Mouse (Mus musculus) CH12.LX (cell line): ENCODE data around the gene Sft2d1. TPM values are rescaled to one million over a fixed set of nuclear protein-coding genes. Genes with fewer than 3 reads are reported as not detected.
"Not testable (repeated sequence)": the region's sequence is repeated elsewhere in the genome, so short reads cannot be mapped to it uniquely, and the experiment has no call there.

Source experiments
- DNase-seq: peaks from one replicate; pipeline ENCODE4 v3.0.0-alpha.2; 2013; ENCODE audit errors: extremely low read depth
- H3K27ac ChIP-seq: 2 replicates; pipeline ENCODE4 v1.5.1; 2012; ENCODE audit warnings: low read depth, mild to moderate bottlenecking, control low read depth, moderate library complexity; ENCODE audit not compliant: insufficient read depth
- H3K27me3 ChIP-seq: replicated peaks from 2 replicates; pipeline ENCODE3; 2012; ENCODE audit warnings: inconsistent platforms
- H3K36me3 ChIP-seq, 2 experiments: replicated peaks in 1 of 2; 2 replicates each; pipeline versions ENCODE3 to v1.6.1; 2012; ENCODE audit warnings: inconsistent platforms in 1 of 2, low read length in 1 of 2, mild to moderate bottlenecking in 1 of 2, mixed read lengths in 1 of 2, moderate library complexity in 1 of 2; ENCODE audit not compliant: control insufficient read depth in 1 of 2, insufficient read depth in 1 of 2
- H3K4me1 ChIP-seq, 2 experiments: 2 replicates each; pipeline ENCODE4 v1.6.1; 2012; ENCODE audit warnings: inconsistent platforms in 1 of 2, moderate library complexity in 1 of 2; ENCODE audit not compliant: insufficient read depth in 2 of 2, control insufficient read depth in 1 of 2
- H3K4me2 ChIP-seq: 2 replicates; pipeline ENCODE4 v1.6.1; 2012; ENCODE audit warnings: low read depth, mild to moderate bottlenecking, control low read depth; ENCODE audit not compliant: poor library complexity, insufficient read depth, severe bottlenecking
- H3K4me3 ChIP-seq, 3 experiments: fragments of 150-350 bp in 1 of 3; sonication (generic) in 1 of 3; replicated peaks in 1 of 3; 2 replicates each; pipeline versions ENCODE3 to v1.5.1; 2011 to 2012; ENCODE audit warnings: low read depth in 2 of 3, low read length in 2 of 3, mild to moderate bottlenecking in 2 of 3, moderate library complexity in 2 of 3, control low read depth in 1 of 3, improper control_type of control experiment in 1 of 3, inconsistent platforms in 1 of 3, mixed read lengths in 1 of 3; ENCODE audit not compliant: poor library complexity in 1 of 3
- H3K79me2 ChIP-seq: replicated peaks from 2 replicates; pipeline ENCODE4 v1.6.1; 2012; ENCODE audit warnings: mild to moderate bottlenecking, moderate library complexity; ENCODE audit not compliant: control insufficient read depth, poor library complexity, insufficient read depth, severe bottlenecking; ENCODE audit errors: extremely low read depth
- H3K9ac ChIP-seq: 2 replicates; pipeline ENCODE4 v1.6.1; 2012; ENCODE audit warnings: low read depth, mild to moderate bottlenecking, control low read depth, moderate library complexity; ENCODE audit not compliant: insufficient read depth
- H3K9me3 ChIP-seq: replicated peaks from 2 replicates; pipeline ENCODE3; 2012; ENCODE audit warnings: low read length, inconsistent platforms, mixed read lengths
- CTCF ChIP-seq, 2 experiments: IDR thresholded peaks in 1 of 2; conservative IDR thresholded peaks in 1 of 2; 2 replicates each; pipeline ENCODE4 v1.5.1; 2011 to 2012; ENCODE audit warnings: low read depth in 2 of 2, low read length in 2 of 2, improper control_type of control experiment in 1 of 2, inconsistent platforms in 1 of 2, mild to moderate bottlenecking in 1 of 2, moderate library complexity in 1 of 2
- HCFC1 ChIP-seq: IDR thresholded peaks from 2 replicates; pipeline ENCODE4 v1.6.1; 2012; ENCODE audit warnings: low read depth, mild to moderate bottlenecking, inconsistent platforms, low read length, improper control_type of control experiment
- JUN ChIP-seq: IDR thresholded peaks from 2 replicates; pipeline ENCODE4 v1.6.1; 2011; ENCODE audit warnings: low read depth, mild to moderate bottlenecking, low read length, improper control_type of control experiment, moderate library complexity; ENCODE audit not compliant: insufficient read depth
- MAFK ChIP-seq: IDR thresholded peaks from 2 replicates; pipeline ENCODE4 v1.6.1; 2011; ENCODE audit warnings: low read length, improper control_type of control experiment; ENCODE audit not compliant: insufficient replicate concordance
- MXI1 ChIP-seq: IDR thresholded peaks from 2 replicates; pipeline ENCODE4 v1.6.1; 2011; ENCODE audit warnings: mild to moderate bottlenecking, low read depth, low read length, improper control_type of control experiment
- NRF1 ChIP-seq: IDR thresholded peaks from 2 replicates; pipeline ENCODE4 v1.6.1; 2014; ENCODE audit warnings: low read depth, mild to moderate bottlenecking, inconsistent platforms, low read length, improper control_type of control experiment, moderate library complexity
- POLR2AphosphoS2 ChIP-seq: IDR thresholded peaks from 2 replicates; pipeline ENCODE4 v1.6.1; 2011; ENCODE audit warnings: low read depth, low read length, improper control_type of control experiment
- RAD21 ChIP-seq: IDR thresholded peaks from 2 replicates; pipeline ENCODE4 v1.6.1; 2011; ENCODE audit warnings: low read depth, mild to moderate bottlenecking, low read length, improper control_type of control experiment, moderate library complexity
- SMC3 ChIP-seq: IDR thresholded peaks from 2 replicates; pipeline ENCODE4 v1.6.1; 2011; ENCODE audit warnings: low read depth, low read length, improper control_type of control experiment
- dilution Hi-C: fragments of 300-500 bp; cut with MboI; formaldehyde crosslinking; loops from 2 replicates; pipeline ENCODE4 v1.14.3; 2020; ENCODE audit warnings: low sequenced_read_pairs; ENCODE audit not compliant: extremely low pct_unique_long_range_greater_than_20kb, extremely low pct_ligation_motif_present
- in situ Hi-C: fragments of 300-500 bp; cut with MboI; formaldehyde crosslinking; loops from 3 replicates; pipeline ENCODE4 v1.14.3; 2019; ENCODE audit warnings: low sequenced_read_pairs, low pct_ligation_motif_present, low pct_unique_long_range_greater_than_20kb, mixed read lengths
- polyA plus RNA-seq: library from polyadenylated mRNA; unstranded; fragments of >175 nt; gene quantifications from 2 replicates; pipeline ENCODE4 v1.2.1, GENCODE M21; 2012; ENCODE audit warnings: low read depth; ENCODE audit not compliant: insufficient read length
- total RNA-seq, 2 experiments: library from RNA; depleted of rRNA; stranded (reverse); fragments of 300-350 nt in 1 of 2; fragments of >200 nt in 1 of 2; gene quantifications; 2 replicates each; pipeline ENCODE4 v1.2.3; 2012 to 2014

The Sft2d1 gene
- total and polyA plus RNA-seq, 3 experiments = 71.7 to 121 (median 75.1) TPM

DNA sequence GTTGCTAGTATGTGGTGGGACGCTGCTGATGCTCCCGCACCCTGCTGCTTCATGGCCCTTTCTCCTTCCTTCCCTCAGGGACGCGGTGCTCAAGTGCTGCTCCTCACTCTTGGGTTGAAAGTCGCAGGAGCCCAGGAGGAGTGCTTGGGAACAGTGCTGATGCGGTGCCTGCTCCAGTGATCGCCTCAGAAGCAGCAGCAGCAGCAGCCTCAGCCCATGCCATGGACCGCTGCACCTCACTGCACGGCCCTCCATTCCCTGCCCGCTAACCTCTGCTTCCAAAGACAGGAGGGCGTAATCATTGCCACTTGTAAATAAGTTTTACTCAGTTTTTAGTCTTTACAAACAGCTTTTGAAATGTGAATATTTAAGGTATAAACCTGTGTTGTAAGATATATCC, 16.0 kb downstream of the Sft2d1 start:
- H3K27me3 ChIP-seq, H3K4me3 ChIP-seq, H3K4me2 ChIP-seq, H3K79me2 ChIP-seq, H3K4me1 ChIP-seq, H3K9me3 ChIP-seq, H3K9ac ChIP-seq, in situ Hi-C loops, dilution Hi-C loops, H3K27ac ChIP-seq, DNase-seq: not testable (repeated sequence)
- H3K36me3 ChIP-seq = peaks cover 28 to 61% of the 10 kb centered on the region in 2 experiments

DNA sequence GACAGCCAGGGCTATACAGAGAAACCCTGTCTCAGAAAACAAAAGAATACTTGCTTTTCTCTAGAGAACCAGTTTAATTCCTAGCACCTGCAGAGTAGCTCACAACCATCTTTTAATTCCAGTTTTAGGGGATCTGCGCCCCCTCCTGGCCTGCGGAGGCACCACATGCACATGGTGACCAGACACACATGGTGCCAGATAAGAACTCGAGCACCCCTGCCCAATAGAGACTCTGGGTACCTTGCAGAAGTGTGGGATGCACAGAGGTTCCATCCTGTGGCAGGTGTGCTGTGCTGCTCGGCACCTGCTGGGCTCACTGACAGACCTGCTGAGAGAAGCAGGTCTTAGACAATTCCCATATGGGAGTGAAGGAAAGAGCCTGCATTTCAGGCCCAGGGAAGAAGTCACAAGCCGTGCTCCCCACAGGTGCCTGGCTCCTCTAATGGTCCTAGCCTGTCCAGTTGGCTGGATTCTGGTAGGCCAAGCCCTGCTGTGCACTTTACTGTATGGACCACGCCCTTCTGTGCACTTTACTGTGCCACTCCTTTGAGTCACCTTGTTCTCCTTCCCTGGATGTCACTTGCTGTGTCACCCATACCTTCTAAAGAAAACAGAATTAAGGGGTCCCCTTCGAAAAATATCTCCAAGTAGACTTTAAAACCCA, 17.7 kb downstream of the Sft2d1 start:
- Histone ChIP-seq H3K36me3 (peaks cover 23 to 45% of the 10 kb centered on the region in 2 experiments), H3K9ac (no peak overlapping the region), H3K4me1 (no peaks in the 10 kb centered on the region), H3K27me3 (no peaks in the 10 kb centered on the region), H3K79me2 (no peaks in the 10 kb centered on the region), H3K27ac (no peak overlapping the region), H3K9me3 (peaks cover 7% of the 10 kb centered on the region), H3K4me2 (no peak overlapping the region), H3K4me3 (no peak overlapping the region)
- DNase-seq = no peak
- in situ Hi-C loops (no loop called here), dilution Hi-C loops (no loop called here)
- peak in 1 of 2 experiments; percentile 50; a peak in 2 of 4 replicates for TF ChIP-seq CTCF (conservative IDR thresholded peaks at IDR 0.05 in 1 of 2, IDR thresholded peaks at IDR 0.05 in 1 of 2; ENCODE audit: low read depth in 2 of 2, low read length in 2 of 2)
- peak; percentile 48 for TF ChIP-seq SMC3
- no peak for TF ChIP-seq MXI1
- peak; percentile 17 for TF ChIP-seq RAD21

DNA sequence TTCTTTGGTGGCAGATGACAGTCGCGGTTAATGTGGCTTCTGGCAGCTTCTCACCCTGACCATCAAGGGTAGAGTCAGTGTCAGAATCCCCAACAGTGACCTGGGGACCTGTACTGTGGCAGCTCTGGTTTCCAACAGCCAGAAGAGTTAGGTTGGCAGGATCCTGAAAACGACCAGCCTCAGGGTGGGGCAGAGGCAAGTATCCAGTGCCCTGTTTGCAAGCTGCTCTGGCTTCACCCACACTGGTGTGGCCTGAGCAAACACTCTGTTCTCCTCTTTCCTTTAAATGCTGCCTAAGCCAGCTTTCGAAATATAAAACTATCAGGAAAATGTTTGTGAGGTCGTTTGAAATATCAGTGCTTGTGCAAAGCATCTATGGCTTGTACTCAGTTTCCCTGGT, 19.7 kb downstream of the Sft2d1 start:
- TF ChIP-seq NRF1 = no peak
- TF ChIP-seq POLR2AphosphoS2 = no peak
- TF ChIP-seq HCFC1 = no peak
- TF ChIP-seq SMC3 = no peak
- no peak for TF ChIP-seq JUN
- TF ChIP-seq RAD21 = no peak
- no peak for TF ChIP-seq MAFK

DNA sequence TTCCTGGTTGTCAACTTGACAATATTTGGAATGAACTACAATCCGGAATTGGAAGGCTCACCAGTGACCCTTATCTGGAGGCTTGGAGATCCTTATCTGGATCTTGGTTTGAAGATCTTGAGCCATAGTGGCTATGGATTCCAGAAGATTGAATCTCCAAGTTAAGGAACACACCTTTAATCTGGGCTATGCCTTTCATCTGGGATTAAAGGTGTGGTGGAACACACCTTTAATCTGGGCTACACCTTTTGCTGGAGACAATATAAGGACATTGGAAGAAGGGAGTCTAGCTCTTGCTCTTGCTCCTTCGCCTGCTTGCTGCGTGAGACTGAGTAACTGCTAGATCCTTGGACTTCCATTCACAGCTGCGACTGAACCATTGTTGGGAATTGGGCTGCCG, 26.3 kb downstream of the Sft2d1 start, which contains the start of gene Prr18:
Gene Prr18 (plus strand): TSS at position 301 of the 400 bp plus-strand sequence.
- peaks cover 0 to 16% of the 10 kb centered on the region in 2 experiments for H3K36me3 ChIP-seq
- H3K4me3 ChIP-seq, H3K4me2 ChIP-seq, H3K9me3 ChIP-seq, in situ Hi-C loops, H3K9ac ChIP-seq, H3K79me2 ChIP-seq, H3K27ac ChIP-seq, dilution Hi-C loops, H3K27me3 ChIP-seq, H3K4me1 ChIP-seq, DNase-seq: not testable (repeated sequence)

More for the DNA sequence above, 19.7 kb downstream of the Sft2d1 start:
- H3K79me2 ChIP-seq = no peaks in the 10 kb centered on the region
- no peak overlapping the region for H3K27ac ChIP-seq
- in situ Hi-C loops = no loop called here
- DNase-seq = no peak
- peaks cover 7% of the 10 kb centered on the region for H3K9me3 ChIP-seq
- H3K4me3 ChIP-seq = no peak overlapping the region
- H3K4me1 ChIP-seq = no peaks in the 10 kb centered on the region
- H3K36me3 ChIP-seq = peaks cover 11 to 25% of the 10 kb centered on the region in 2 experiments
- dilution Hi-C loops = no loop called here
- no peak overlapping the region for H3K4me2 ChIP-seq
- no peaks in the 10 kb centered on the region for H3K27me3 ChIP-seq
- H3K9ac ChIP-seq = no peak overlapping the region
